Mouse (Mus musculus) ES-Bruce4 (cell line): ENCODE results near the gene Dlgap1.

Source experiments
- CTCF ChIP-seq: IDR thresholded peaks from one replicate; pipeline ENCODE4 v1.8.1; 2011; ENCODE audit warnings: low read depth, low read length
- EP300 ChIP-seq: IDR thresholded peaks from 2 replicates; pipeline ENCODE4 v1.6.1; 2011; ENCODE audit warnings: low read depth, low read length; ENCODE audit not compliant: insufficient read depth

GRCm38 (mm10) chr17:70263156-70263555, 294.3 kb downstream of the Dlgap1 start:
- no peak for TF ChIP-seq CTCF
- no peak for TF ChIP-seq EP300
